Mouse (Mus musculus): ENCODE results near the gene Tle3. TPM values are rescaled to one million over a fixed set of nuclear protein-coding genes. Genes with fewer than 3 reads are reported as not detected.

Tle3 gene
- polyA plus RNA-seq, 1 experiment from 2014 or later = 101 TPM

- ChIA-PET POLR2A (interaction anchor here (0.5 kb wide), 1 partner anchor 510 kb away, joined by 5 read pairs; no protein-coding TSS in a partner anchor), CTCF (no interaction called here)
- no peaks in the 10 kb centered on the region for H3K27me3 ChIP-seq
- TF ChIP-seq CTCF (IDR thresholded peaks at IDR 0.05) = no peak
- no peak for DNase-seq (ENCODE audit: low read depth, low spot score)
- in situ Hi-C loops (cut with MboI; ENCODE audit: low pct_unique_long_range_greater_than_20kb) = no loop called here
- ATAC-seq = no peak
Observed at GRCm38 (mm10) chr9:61391570-61392337, 19.6 kb downstream of the Tle3 start.

- H3K27me3 ChIP-seq = no peaks in the 10 kb centered on the region
- CTCF ChIA-PET = no interaction called here
- no peak for DNase-seq (ENCODE audit: low read depth, low spot score)
- in situ Hi-C loops (cut with MboI; ENCODE audit: low pct_unique_long_range_greater_than_20kb) = no loop called here
- TF ChIP-seq CTCF (IDR thresholded peaks at IDR 0.05) = no peak
- ATAC-seq = no peak
- POLR2A ChIA-PET = no interaction called here
Observed at GRCm38 (mm10) chr9:61392338-61392620, 20.1 kb downstream of the Tle3 start.

GRCm38 (mm10) chr9:61393161-61393560, 21.0 kb downstream of the Tle3 start:
- ChIA-PET POLR2A (interaction anchor here (1.2 kb wide), 1 partner anchor 15 kb away, joined by 4 read pairs; no protein-coding TSS in a partner anchor), CTCF (no interaction called here)
- TF ChIP-seq CTCF (IDR thresholded peaks at IDR 0.05) = no peak
- no peak for ATAC-seq
- DNase-seq (ENCODE audit: low read depth, low spot score) = no peak
- in situ Hi-C loops (cut with MboI; ENCODE audit: low pct_unique_long_range_greater_than_20kb) = no loop called here
- no peaks in the 10 kb centered on the region for H3K27me3 ChIP-seq

DNA sequence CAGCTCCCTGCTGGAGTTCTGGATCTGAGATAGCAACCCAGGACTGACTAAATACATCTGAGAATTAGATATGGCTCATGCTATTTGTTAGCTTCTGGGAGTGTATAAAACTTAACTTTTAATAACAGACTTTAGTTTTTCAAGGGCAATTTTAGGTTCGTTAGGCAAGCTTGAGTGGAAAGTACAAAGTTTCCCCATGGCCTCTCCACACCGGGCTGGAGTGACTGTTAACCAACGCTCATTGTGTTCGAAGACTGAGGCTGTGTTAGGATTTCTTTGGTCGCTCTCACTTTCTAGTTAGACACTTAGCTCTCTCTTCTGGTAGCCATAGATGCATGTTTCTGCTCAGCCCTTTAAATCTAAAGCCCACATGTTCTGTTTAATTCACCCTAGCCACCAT, 21.7 kb downstream of the Tle3 start:
- in situ Hi-C loops (cut with MboI; ENCODE audit: low pct_unique_long_range_greater_than_20kb) = no loop called here
- TF ChIP-seq CTCF (IDR thresholded peaks at IDR 0.05) = no peak
- DNase-seq (ENCODE audit: low read depth, low spot score) = no peak
- ChIA-PET CTCF (no interaction called here), POLR2A (interaction anchor here (1.2 kb wide), 1 partner anchor 15 kb away, joined by 4 read pairs; no protein-coding TSS in a partner anchor)
- ATAC-seq = no peak
- H3K27me3 ChIP-seq = no peaks in the 10 kb centered on the region

- ChIA-PET POLR2A (no interaction called here), CTCF (interaction anchor here (0.9 to 1.3 kb wide), 2 partner anchors 12 to 303 kb away, joined by 3 read pairs; no protein-coding TSS in a partner anchor)
- in situ Hi-C loops (cut with MboI; ENCODE audit: low pct_unique_long_range_greater_than_20kb) = no loop called here
- no peaks in the 10 kb centered on the region for H3K27me3 ChIP-seq
- DNase-seq (ENCODE audit: low read depth, low spot score) (no peak), ATAC-seq (no peak)
- no peak for TF ChIP-seq CTCF (IDR thresholded peaks at IDR 0.05)
Observed at GRCm38 (mm10) chr9:61395071-61395470, 22.9 kb downstream of the Tle3 start.

DNA sequence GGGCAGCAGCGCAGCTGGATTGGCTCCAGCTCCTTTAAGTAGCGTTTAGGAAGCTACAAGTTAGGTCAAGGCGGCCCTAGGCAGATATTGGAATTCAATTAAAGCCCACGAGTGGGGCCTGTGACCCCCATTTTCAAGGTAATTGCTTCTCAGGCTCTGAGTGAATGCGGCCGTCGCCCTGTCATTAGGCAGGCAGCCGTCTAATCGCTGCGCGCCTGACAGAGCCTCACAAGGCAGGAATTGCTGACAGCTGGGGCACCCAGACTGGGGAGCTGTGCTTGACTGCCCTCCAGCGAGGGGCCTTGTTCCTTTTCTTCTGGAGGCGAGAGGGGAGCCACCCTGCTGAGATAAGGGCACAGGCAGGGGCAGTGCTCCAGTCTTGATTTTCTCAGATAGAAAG, 24.3 kb downstream of the Tle3 start:
- ATAC-seq (no peak), DNase-seq (ENCODE audit: low read depth, low spot score) (no peak)
- no peaks in the 10 kb centered on the region for H3K27me3 ChIP-seq
- in situ Hi-C loops (cut with MboI; ENCODE audit: low pct_unique_long_range_greater_than_20kb) = no loop called here
- ChIA-PET CTCF (no interaction called here), POLR2A (no interaction called here)
- TF ChIP-seq CTCF (IDR thresholded peaks at IDR 0.05) = no peak

GRCm38 (mm10) chr9:61397130-61397529, 25.0 kb downstream of the Tle3 start:
- TF ChIP-seq CTCF (IDR thresholded peaks at IDR 0.05) = no peak
- H3K27me3 ChIP-seq = no peaks in the 10 kb centered on the region
- no peak for DNase-seq (ENCODE audit: low read depth, low spot score)
- in situ Hi-C loops (cut with MboI; ENCODE audit: low pct_unique_long_range_greater_than_20kb) = no loop called here
- CTCF ChIA-PET = no interaction called here
- peak; percentile 38 for ATAC-seq
- POLR2A ChIA-PET = no interaction called here

GRCm38 (mm10) chr9:61398160-61398559, 26.0 kb downstream of the Tle3 start:
- in situ Hi-C loops (cut with MboI; ENCODE audit: low pct_unique_long_range_greater_than_20kb) = no loop called here
- TF ChIP-seq CTCF (IDR thresholded peaks at IDR 0.05) = no peak
- DNase-seq (ENCODE audit: low read depth, low spot score) (no peak), ATAC-seq (no peak)
- POLR2A ChIA-PET = interaction anchor here (0.8 kb wide), 1 partner anchor 10 kb away, joined by 3 read pairs; no protein-coding TSS in a partner anchor
- no peaks in the 10 kb centered on the region for H3K27me3 ChIP-seq
- CTCF ChIA-PET = interaction anchor here (2.0 kb wide), 1 partner anchor 7 kb away, joined by 5 read pairs; no protein-coding TSS in a partner anchor

- ChIA-PET CTCF (interaction anchor here (1.4 to 2.0 kb wide), 2 partner anchors 9 to 22 kb away, joined by 4 to 5 read pairs; no protein-coding TSS in a partner anchor), POLR2A (interaction anchor here (1.1 kb wide), 1 partner anchor 26 kb away, joined by 3 read pairs; no protein-coding TSS in a partner anchor)
- no peak for TF ChIP-seq CTCF (IDR thresholded peaks at IDR 0.05)
- in situ Hi-C loops (cut with MboI; ENCODE audit: low pct_unique_long_range_greater_than_20kb) = no loop called here
- H3K27me3 ChIP-seq = no peaks in the 10 kb centered on the region
- ATAC-seq = no peak
- DNase-seq (ENCODE audit: low read depth, low spot score) = no peak
Observed at GRCm38 (mm10) chr9:61400132-61400531, 28.0 kb downstream of the Tle3 start.

DNA sequence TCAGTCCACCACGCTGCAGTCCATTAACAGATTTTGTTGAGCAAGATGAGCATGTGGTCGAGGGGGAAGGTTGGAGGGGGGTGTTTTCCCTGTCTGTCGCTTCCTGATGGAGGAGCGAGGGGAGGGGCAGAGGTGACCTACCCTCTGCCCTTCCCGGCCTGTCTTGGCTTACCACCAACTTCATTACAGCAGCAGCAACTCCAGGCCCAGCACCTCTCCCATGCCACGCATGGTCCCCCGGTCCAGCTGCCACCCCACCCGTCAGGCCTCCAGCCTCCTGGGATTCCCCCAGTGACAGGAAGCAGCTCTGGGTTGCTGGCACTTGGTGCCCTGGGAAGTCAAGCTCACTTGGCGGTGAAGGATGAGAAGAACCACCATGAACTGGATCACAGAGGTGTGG, 29.5 kb downstream of the Tle3 start:
- ATAC-seq (no peak), DNase-seq (ENCODE audit: low read depth, low spot score) (peak; percentile 73)
- in situ Hi-C loops (cut with MboI; ENCODE audit: low pct_unique_long_range_greater_than_20kb) = no loop called here
- H3K27me3 ChIP-seq = no peaks in the 10 kb centered on the region
- TF ChIP-seq CTCF (IDR thresholded peaks at IDR 0.05) = no peak
- ChIA-PET CTCF (interaction anchor here (1.6 kb wide), 1 partner anchor 24 kb away, joined by 6 read pairs; no protein-coding TSS in a partner anchor), POLR2A (interaction anchor here (0.7 to 2.8 kb wide), 2 partner anchors 24 to 28 kb away, joined by 3 to 13 read pairs; no protein-coding TSS in a partner anchor)

DNA sequence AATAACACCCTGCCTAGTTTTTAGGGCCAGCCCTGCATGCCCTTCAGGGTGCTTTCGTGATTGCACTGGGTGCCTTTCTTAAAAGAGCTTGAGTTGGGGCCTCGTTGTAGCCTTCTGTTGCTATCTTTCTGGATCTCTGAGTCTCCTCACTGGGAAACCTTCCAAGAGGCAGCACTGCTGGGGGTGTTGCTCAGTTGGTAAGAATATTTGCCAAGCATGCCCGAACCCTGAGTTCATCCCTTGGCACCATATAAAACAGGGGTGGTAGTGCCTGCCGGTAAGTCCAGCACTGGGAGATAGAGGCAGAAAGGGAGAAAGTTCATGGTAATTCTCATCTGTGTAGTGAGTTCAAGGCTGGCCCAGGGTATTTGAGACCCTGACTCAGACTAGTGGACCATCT, 30.1 kb downstream of the Tle3 start:
- in situ Hi-C loops (cut with MboI; ENCODE audit: low pct_unique_long_range_greater_than_20kb) = no loop called here
- DNase-seq (ENCODE audit: low read depth, low spot score) (peak; percentile 91), ATAC-seq (peak; percentile 35)
- CTCF ChIA-PET = interaction anchor here (0.7 to 1.6 kb wide), 4 partner anchors 23 to 32 kb away, joined by 3 to 6 read pairs (median 3); partner anchors contain the start of gene Tle3
- POLR2A ChIA-PET = interaction anchor here (0.8 to 2.8 kb wide), 3 partner anchors 14 to 26 kb away, joined by 3 to 13 read pairs (median 4); no protein-coding TSS in a partner anchor
- no peaks in the 10 kb centered on the region for H3K27me3 ChIP-seq
- TF ChIP-seq CTCF (IDR thresholded peaks at IDR 0.05) = no peak
